Mouse (Mus musculus): ENCODE data around the gene F12.

DNA sequence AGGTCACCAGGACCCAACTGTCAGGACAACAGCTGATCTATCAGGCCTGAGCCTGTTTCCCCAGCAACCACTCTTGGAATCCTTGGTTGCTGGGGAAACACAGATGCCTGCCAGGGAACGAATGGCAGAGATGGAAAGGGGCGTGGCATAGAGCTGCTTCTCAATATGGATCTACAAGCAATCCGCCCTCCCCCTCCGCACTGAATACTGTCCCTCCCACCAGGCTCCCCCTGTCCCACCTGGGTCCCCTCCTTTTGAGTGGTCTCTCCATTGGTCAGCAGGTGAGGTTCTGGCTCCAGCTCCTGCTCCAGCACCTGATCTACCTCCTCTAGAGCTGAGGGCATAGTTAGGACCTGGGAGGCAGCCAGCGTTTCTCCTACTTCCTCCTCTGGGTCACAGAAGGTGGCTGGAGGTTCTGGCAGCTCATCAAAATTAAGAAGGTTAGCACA is 48.1 kb upstream of the F12 start:
- TF ChIP-seq CTCF (conservative IDR thresholded peaks at IDR 0.05; ENCODE audit: low read length) = no peak
- no peak for TF ChIP-seq NANOG (IDR thresholded peaks at IDR 0.05; ENCODE audit: borderline replicate concordance, low read length)

All from E14TG2a.4 (cell line).